Mouse (Mus musculus): ENCODE data around the gene Gpr18.

DNA sequence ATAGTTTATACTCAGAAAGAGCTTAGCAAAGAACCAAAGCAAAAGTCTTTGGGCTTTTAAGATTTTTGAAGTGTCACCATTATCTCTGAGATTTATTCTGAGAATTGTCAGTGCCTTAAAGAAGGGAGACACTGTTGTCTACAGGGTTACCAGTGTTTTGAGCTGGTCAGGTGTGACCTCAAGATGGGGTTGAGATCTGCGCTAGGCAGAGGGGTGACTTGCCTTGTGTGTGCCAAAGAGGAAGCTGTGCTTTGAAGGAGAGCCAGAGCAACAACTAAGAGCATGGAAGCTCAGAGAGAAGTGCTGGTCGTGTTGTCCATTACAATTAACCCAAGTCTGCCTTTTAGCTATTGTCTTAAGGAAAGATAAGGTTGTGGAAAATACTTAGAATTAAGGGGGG, 45.0 kb upstream of the Gpr18 start:
- TF ChIP-seq CTCF (IDR thresholded peaks at IDR 0.05; ENCODE audit: low read depth) (no peak), EP300 (IDR thresholded peaks at IDR 0.05; ENCODE audit: low read depth) (no peak)

All from liver, postnatal 0 days (tissue).